Mouse (Mus musculus) heart, postnatal 0 days (tissue): ENCODE measurements around the gene Dock4. TPM values are rescaled to one million over a fixed set of nuclear protein-coding genes. Genes with fewer than 3 reads are reported as not detected.

Experiments
- ATAC-seq: fragments of 200-750 bp; cut with Nextera tagmentation; 2 replicates; pipeline ENCODE4 v1.8.0; 2017; ENCODE audit warnings: low read depth, moderate number of reproducible peaks, moderate library complexity; ENCODE audit not compliant: insufficient read depth
- DNase-seq: peaks from one replicate; pipeline ENCODE4 v3.0.0-alpha.2; 2016; ENCODE audit warnings: low spot score
- H3K27ac ChIP-seq: fragments of 300-500 bp; sonication (generic); 2 replicates; pipeline ENCODE4 v1.5.1; 2014; ENCODE audit warnings: low read depth, mild to moderate bottlenecking
- H3K27me3 ChIP-seq: fragments of 300-500 bp; sonication (generic); 2 replicates; pipeline ENCODE4 v1.6.1; 2014; ENCODE audit warnings: low read length, mixed read lengths; ENCODE audit not compliant: control insufficient read depth, insufficient read depth
- H3K36me3 ChIP-seq: fragments of 300-500 bp; sonication (generic); replicated peaks from 2 replicates; pipeline ENCODE4 v1.6.1; 2014; ENCODE audit warnings: low read length, mixed read lengths; ENCODE audit not compliant: control insufficient read depth, insufficient read depth
- H3K4me1 ChIP-seq: fragments of 300-500 bp; sonication (generic); 2 replicates; pipeline ENCODE4 v1.6.1; 2014; ENCODE audit warnings: antibody characterized with exemption; ENCODE audit not compliant: control insufficient read depth, insufficient read depth
- H3K4me2 ChIP-seq: fragments of 300-500 bp; sonication (generic); 2 replicates; pipeline ENCODE4 v1.6.1; 2014; ENCODE audit warnings: low read depth, mild to moderate bottlenecking, low read length, moderate library complexity
- H3K4me3 ChIP-seq: fragments of 300-500 bp; sonication (generic); 2 replicates; pipeline ENCODE4 v1.5.1; 2014; ENCODE audit warnings: low read depth, low read length
- H3K9ac ChIP-seq: fragments of 300-500 bp; sonication (generic); replicated peaks from 2 replicates; pipeline ENCODE4 v1.6.1; 2014; ENCODE audit warnings: low read depth, low read length, mixed read lengths
- H3K9me3 ChIP-seq: fragments of 300-500 bp; sonication (generic); replicated peaks from 2 replicates; pipeline ENCODE4 v1.6.1; 2016; ENCODE audit warnings: low read length; ENCODE audit not compliant: control insufficient read depth
- CTCF ChIP-seq: IDR thresholded peaks from 2 replicates; pipeline ENCODE4 v1.5.1; 2016; ENCODE audit warnings: antibody characterized with exemption, control low read depth, low read depth
- EP300 ChIP-seq: IDR thresholded peaks from 2 replicates; pipeline ENCODE4 v1.6.1; 2016; ENCODE audit warnings: antibody characterized with exemption, low read depth
- WGBS: fragments of 180-500 bp; shearing (Covaris S2); extraction: QIAGEN DNeasy Blood & Tissue Kit; methylation state at CpG from one replicate; pipeline ENCODE4 v1.1.7; 2014; 5-methylcytosine and 5-hydroxymethylcytosine counted together
- polyA plus RNA-seq: library from polyadenylated mRNA; unstranded; fragments of >200 nt; fragmentation: Nextera tagmentation; extraction: Ambion mirVana; gene quantifications from 2 replicates; pipeline ENCODE4 v1.2.1, GENCODE M21; 2015
- total RNA-seq: library from RNA; depleted of rRNA; stranded (reverse); fragments of >200 nt; gene quantifications from 2 replicates; pipeline ENCODE4 v1.2.3, GENCODE M21; 2014; ENCODE audit warnings: low replicate concordance

Dock4 gene
- total and polyA plus RNA-seq, 2 experiments from 2014 or later = 4.2 to 9.2 TPM

- no peak for ATAC-seq
- Histone ChIP-seq H3K4me1 (no peaks in the 10 kb centered on the region), H3K4me3 (no peak overlapping the region), H3K27me3 (no peaks in the 10 kb centered on the region), H3K36me3 (no peaks in the 10 kb centered on the region), H3K9me3 (no peaks in the 10 kb centered on the region), H3K9ac (no peak overlapping the region), H3K27ac (no peak overlapping the region), H3K4me2 (no peak overlapping the region)
- WGBS = 91% methylated on average over 3 of the region's 3 CpGs
- TF ChIP-seq CTCF (no peak), EP300 (no peak)
- DNase-seq = no peak
Measured at GRCm38 (mm10) chr12:40794756-40795155, 349.0 kb downstream of the Dock4 start.

DNA sequence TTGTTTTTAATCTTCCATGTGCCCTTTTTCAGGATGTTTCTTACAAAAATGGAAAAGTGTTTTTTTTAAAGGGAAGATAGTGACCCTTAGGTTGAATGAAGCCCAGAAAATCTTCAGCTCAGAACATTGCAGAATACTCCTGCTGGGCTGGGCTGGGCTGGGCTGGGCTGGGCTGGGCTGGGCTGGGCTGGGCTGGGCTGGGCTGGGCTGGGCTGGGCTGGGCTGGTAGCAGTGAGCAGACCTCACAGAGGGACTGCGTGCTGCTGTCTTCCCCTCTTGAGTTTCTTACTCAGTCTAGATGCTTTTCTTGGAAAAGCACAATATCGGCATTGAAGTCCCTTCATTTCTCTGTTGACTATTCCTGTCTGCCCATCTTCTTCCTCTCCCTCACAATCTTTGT, 350.0 kb downstream of the Dock4 start:
- no peak for ATAC-seq

DNA sequence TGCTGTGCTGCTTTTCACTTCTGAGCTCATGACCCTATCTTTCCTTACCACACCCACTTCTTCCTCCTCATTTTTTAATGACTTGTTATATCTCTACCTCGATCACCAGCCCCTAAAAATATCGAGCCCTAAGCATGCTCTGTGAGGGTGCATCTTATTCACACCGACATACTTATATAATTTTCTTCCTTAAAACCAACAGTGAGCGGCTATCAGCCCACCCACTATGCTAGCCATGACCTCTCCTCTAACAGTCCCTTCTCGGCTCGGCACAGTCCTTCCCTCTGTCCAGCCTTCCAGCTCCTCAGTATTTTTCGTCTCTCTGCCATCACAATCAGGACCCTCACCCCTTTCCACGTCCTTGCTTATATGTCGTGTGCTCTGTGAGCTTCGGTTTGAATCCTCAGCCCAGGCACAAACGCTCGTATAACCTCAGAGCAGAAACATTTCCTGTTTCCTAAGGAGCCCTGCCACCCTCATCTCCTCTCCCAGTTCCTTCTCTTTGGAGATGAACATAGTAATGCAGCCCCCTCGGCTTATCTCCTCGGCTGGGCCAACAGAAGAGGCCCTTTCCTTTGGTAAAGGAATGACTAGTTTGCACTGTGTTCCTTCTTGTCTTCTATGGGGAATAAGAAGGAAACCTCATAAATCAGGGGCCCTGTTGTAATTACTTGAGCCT, 351.2 kb downstream of the Dock4 start:
- 35% methylated on average over 14 of the region's 14 CpGs for WGBS
- TF ChIP-seq CTCF = no peak
- no peak for TF ChIP-seq EP300
- no peak overlapping the region for H3K4me2 ChIP-seq

More for the DNA sequence above, 350.0 kb downstream of the Dock4 start:
- 47% methylated on average over 2 of the region's 2 CpGs for WGBS
- no peak for TF ChIP-seq EP300
- Histone ChIP-seq H3K9me3 (no peaks in the 10 kb centered on the region), H3K9ac (no peak overlapping the region), H3K27me3 (no peaks in the 10 kb centered on the region), H3K4me1 (no peaks in the 10 kb centered on the region), H3K36me3 (no peaks in the 10 kb centered on the region), H3K27ac (no peak overlapping the region), H3K4me2 (no peak overlapping the region), H3K4me3 (no peak overlapping the region)
- no peak for DNase-seq

GRCm38 (mm10) chr12:40797561-40798343, 352.0 kb downstream of the Dock4 start:
- H3K9me3 ChIP-seq = no peaks in the 10 kb centered on the region
- no peaks in the 10 kb centered on the region for H3K36me3 ChIP-seq
- TF ChIP-seq CTCF = no peak
- TF ChIP-seq EP300 = no peak
- WGBS = 69% methylated on average over 9 of the region's 9 CpGs
- ATAC-seq (no peak), DNase-seq (no peak)
- no peaks in the 10 kb centered on the region for H3K4me1 ChIP-seq
- no peaks in the 10 kb centered on the region for H3K27me3 ChIP-seq
- H3K27ac ChIP-seq = peak overlapping the region; percentile 23; the same call in 1 of the 2 replicates
- H3K9ac ChIP-seq = no peak overlapping the region
- no peak overlapping the region for H3K4me3 ChIP-seq
- no peak overlapping the region for H3K4me2 ChIP-seq

More for the DNA sequence above, 351.2 kb downstream of the Dock4 start:
- DNase-seq (no peak), ATAC-seq (peak; percentile 11; the same call in 1 of the 2 replicates)
- Histone ChIP-seq H3K27ac (peak overlapping the region; percentile 23), H3K9me3 (no peaks in the 10 kb centered on the region), H3K27me3 (no peaks in the 10 kb centered on the region), H3K9ac (no peak overlapping the region), H3K4me1 (no peaks in the 10 kb centered on the region), H3K36me3 (no peaks in the 10 kb centered on the region), H3K4me3 (no peak overlapping the region)

GRCm38 (mm10) chr12:40798344-40799017, 352.7 kb downstream of the Dock4 start:
- 83% methylated on average over 5 of the region's 5 CpGs for WGBS
- ATAC-seq = no peak
- Histone ChIP-seq H3K4me2 (no peak overlapping the region), H3K9ac (no peak overlapping the region), H3K27me3 (no peaks in the 10 kb centered on the region), H3K4me3 (no peak overlapping the region), H3K36me3 (no peaks in the 10 kb centered on the region), H3K4me1 (no peaks in the 10 kb centered on the region), H3K9me3 (no peaks in the 10 kb centered on the region), H3K27ac (no peak overlapping the region)
- no peak for TF ChIP-seq EP300
- no peak for TF ChIP-seq CTCF
- DNase-seq = no peak
